Mouse (Mus musculus): ENCODE measurements around the gene Zfp329.
"Not testable (repeated sequence)": the region's sequence is repeated elsewhere in the genome, so short reads cannot be mapped to it uniquely, and the experiment has no call there.

Zfp329 gene

DNA sequence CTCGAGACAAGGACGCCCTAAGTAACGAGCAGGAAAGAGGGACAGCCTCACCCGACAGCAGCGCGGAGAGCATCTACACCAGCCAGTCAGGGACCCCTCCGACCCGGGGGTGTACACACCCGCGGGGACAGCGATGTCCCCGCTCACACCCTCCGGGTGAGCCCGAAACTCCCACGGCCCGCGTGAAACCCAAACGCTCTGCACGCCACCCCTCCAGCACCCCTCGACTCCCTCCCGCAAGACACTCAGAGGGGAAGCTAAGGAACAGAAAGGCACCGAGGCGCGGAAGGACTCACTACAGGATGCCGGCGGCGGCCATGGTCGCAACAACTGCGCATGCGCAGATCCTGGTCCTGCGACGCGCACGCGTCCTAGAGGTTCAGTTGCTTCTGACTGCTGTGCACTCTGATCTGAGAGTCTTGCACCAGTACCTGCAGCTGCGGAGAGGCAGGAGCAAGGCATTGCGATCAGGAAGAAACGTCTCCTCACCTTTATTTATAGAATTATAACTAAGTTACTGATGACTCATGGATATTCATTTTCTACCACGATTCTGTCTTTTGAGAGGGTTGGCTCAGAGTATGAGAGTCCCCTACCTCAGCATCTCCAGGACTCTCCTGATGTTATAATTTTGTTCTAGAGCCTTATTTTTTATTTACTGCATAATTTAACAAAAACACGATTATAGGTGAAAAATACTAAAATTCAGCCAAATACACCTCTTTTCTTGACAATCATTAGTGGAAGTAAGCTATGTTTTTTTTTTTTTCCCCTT lies at the start of gene Zfp329:
Gene Zfp329 (minus strand): TSS at position 338 of the 775 bp plus-strand sequence.
- peak; percentile 93 for DNase-seq

DNA sequence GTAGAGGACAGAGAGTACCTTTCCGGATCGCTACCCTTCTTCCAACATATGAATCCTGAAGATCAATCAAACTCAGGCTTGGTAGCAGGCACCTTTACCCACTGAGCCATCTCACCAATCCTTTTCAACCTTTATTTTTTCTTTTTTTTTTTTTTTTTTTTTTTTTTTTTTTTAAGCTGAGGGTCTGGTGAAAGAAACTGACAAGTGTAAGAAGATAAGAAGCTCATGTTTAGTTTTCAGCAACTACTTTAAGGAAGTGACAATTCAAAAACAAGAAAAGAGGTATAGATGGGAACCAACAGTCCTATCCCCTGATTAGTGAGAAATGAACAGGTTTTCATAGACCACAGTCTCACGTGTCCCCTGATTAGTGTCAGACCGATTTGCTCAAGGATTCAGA lies 17.1 kb upstream of the Zfp329 start:
- DNase-seq = no peak

DNA sequence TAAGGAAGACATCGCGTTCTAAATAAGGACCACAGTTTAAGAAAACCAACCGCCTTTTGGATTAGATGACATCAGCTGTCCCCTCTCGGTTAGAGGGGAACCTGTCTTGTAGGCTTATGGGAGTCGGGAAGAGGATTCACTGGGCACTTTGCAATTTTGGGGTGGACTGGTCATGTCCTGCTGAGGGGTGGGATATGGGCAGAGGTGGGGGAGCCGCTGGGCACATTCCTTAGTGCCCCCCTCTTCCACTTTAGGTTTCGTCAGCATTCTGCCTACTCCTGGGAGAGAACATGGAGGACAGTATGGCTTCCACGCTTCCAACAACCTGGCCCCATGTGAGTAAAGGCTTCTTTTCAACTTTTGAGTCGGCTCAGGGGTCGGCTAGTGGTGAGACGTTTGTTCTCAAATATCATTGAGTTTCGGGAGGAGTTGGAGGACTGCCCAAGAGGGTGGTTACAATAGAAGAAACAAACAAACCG lies 16.6 kb upstream of the Zfp329 start:
- DNase-seq = peak; percentile 68

DNA sequence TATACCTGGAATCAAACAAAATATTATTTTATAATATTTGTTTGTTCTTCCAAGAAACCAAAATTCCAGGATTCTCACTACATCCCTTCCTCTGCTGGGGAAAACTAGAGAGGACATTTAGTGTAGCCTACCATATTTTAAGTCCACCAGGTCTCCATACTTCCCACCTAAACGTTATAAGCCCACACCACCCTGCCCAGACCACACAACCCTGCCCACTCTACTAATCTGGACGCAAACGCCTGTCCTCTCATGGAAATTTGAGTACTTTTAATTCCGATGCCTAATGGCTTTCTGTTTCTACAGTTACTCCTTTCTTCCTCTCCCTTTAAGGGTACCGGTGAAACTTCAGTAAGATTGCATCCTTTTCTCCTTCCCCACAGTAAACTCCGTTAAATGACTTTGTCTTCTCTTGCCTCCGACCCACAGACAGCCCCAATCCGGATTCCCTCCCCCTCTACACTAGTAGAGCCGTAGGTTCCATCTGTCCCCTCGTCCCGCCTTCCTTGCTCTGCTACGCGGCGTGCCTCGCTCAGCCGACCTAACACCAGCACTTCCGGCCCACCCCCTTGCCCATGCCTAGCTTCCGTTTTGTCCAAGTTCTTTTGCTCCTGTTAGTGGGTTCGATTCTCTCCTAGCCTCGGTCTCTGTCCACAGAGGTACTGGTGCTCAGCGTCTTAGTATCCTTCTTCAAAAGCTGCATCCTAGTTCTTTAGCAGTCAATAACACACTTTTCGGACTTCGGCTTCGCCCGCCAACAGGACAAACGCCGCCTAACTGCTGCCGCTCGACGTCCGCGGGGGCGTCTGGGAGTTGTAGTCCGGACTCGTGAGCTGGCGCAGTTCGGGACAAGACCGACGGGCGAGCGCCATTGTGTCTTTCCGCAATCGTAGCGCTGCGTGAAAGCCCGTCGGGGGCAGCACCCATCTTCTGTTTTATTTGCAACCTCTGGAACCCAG lies 15.8 kb upstream of the Zfp329 start, which contains the start of gene Zfp110:
Gene Zfp110 (plus strand): TSS at position 600 of the 959 bp plus-strand sequence.
- peak; percentile 93 for DNase-seq

DNA sequence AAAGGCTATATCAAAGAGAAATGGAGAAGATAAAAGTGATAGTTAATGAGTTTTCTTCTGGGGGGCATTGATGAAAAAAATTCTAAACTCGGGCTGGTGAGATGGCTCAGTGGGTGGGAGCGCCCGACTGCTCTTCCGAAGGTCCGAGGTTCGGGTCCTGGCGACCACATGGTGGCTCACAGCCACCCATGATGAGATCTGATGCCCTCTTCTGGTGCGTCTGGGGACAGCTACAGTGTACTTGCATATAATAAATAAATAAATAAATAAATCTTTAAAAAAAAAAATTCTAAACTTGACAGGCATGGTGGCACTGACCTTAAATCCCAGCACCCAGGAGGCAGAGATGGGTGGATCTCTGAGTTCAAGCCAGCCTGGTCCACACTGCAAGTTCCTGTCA lies 3.1 kb downstream of the Zfp329 start:
- no peak for DNase-seq

DNA sequence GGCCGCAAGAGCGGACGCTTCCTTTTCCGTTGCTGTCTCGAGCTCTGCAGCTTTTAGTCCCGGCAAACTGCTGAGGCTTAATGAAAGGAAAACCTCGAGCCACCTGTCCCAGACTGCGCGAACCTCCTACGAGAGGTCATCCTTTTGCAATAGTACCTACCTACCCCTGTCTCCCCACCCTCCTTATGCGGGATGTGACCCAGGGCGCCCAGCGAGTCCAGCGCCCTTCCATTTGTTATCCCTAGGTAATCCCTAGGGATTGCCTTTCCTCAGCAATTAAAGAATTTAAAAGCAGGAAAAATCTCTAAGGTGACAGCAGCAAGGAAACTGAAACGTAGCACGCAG lies 15.0 kb downstream of the Zfp329 start:
- no peak for DNase-seq

DNA sequence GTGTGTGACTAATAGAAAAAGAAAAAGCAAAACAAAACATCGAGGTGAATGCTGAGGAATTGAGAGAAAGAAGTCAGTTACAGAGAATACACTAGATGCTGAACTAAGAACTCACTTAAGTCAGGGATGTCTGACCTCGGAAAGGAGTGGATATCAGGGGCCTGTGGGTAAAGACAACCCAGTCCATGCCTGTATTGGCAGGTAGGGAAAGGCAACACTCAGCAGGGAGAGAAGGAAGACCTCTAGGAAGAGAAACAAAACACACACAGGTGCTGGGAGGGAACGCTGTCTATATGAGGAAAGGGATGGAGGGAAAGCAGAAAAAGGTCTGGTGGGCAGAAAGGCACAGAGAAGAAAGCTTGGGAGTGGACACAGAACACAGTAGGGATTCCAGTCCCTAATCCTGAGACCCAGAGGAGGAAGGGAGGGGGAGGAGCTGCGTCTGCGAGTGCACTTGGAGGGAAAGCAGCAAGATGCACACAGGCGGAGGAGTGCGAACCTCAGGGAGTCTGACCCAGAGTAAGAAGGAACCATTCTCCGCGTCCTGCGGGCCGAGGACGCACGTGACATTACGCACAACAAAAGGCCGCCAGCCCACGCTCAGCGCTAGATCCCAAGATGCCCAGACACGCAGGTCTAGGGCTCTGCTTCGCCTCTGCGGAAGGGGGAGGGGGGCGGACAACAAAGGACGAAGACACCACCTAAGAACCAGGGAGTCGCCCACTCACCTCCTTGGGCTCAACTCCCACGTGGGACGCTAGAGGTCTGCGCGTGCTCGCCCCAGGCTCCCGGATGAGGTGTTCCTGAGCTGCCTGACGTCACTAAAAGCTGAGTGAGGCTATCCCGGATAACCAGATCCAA lies 15.6 kb downstream of the Zfp329 start, which contains the start of gene Zscan18:
Gene Zscan18 (minus strand): TSS at position 770 of the 861 bp plus-strand sequence.
- DNase-seq = peak; percentile 78

DNA sequence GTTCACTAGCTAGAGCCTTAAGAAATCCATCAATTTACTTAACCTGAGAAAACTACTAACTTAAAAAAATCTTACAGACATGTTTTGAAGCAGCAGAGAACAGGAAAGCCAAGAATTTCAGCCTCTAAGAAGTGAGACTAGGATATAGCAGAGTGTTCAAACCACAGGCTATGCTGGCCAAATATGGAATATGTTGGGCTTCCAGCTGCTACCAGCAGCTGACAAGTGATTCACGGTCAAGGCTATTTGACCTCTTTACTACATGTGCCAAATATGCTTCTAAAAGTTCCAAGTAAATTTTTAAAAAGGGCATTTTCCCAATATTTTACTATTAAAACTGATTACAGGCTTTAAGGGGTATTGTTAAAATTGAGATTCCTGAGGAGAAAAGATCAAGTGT lies 19.1 kb downstream of the Zfp329 start:
- DNase-seq = no peak

DNA sequence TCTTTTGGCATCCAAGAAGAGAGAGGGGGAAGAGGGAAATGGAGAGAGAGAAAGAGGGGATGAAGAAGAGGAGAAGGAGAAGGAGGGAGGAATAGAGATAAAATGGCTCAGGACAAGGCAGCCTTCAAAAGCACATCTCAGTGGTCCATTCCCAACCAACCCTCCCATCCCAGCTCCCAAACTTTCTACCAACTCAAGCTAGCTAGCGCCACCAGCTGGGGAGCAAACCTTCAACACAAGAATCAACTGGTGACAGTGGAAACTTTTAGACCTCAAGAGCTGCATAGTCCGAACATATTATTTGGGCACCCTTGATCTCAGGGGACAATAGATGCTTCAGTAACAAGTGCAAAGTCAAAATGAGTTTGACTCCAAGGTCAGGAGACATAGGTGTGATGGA lies 20.7 kb downstream of the Zfp329 start:
- no peak for DNase-seq

DNA sequence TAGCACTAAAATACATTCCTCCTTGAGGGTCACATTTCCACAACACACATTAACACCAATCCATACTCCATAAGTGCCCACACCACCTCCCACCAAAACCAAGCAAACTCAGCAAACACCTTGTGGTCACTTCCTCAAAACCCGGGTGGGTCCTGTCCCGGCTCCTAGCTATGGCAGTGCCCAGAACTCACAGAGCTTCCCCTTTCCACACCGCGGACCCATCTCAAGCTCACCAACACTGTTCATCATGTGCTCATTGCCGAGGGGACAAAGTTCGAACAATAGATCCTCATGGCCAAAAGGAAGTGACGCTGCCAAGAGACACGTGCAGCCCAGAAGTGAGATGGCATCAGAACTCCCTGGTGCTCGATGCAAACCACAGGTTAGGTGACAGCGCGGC lies 26.0 kb downstream of the Zfp329 start:
- DNase-seq = not testable (repeated sequence)

DNA sequence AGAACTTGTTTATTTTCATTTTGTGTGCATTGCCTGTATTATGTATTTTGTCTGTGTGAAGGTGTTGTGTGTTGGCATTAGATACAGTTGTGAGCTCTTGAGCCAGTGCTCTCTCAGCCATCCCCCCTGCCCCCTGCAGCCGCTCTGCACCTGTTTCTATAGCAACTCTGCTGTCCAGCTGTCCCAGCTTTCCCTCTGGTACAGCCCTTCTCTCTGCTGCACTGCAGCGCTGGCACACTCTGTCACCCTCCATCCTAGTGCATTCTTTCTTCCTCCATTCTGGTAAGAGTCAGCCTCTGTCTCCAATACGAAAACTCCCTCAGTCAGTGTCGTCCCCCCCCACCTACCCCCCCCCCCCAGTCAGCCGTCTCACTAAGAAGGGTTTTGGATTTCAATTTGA lies 30.6 kb downstream of the Zfp329 start:
- DNase-seq = no peak

DNA sequence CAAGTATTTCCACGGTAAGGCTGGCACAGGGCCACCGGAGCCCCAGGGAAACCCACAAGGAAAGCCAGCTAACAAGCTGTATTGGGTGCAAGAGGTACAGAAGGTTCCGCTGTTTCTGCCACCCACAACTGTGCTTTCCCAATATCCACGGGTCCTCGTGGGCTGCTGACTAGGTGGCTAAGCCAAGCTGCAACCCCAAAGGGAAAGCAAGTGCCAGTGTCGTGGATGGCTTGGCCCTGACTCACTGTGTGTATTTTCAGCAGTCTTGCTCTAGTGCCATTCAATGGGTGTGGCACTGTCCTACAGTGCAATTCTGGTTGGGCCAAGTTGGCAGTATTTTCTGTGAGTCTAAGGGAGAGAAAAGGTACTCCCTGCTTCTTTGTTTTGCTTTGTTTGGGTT lies 31.3 kb downstream of the Zfp329 start:
- no peak for DNase-seq

DNA sequence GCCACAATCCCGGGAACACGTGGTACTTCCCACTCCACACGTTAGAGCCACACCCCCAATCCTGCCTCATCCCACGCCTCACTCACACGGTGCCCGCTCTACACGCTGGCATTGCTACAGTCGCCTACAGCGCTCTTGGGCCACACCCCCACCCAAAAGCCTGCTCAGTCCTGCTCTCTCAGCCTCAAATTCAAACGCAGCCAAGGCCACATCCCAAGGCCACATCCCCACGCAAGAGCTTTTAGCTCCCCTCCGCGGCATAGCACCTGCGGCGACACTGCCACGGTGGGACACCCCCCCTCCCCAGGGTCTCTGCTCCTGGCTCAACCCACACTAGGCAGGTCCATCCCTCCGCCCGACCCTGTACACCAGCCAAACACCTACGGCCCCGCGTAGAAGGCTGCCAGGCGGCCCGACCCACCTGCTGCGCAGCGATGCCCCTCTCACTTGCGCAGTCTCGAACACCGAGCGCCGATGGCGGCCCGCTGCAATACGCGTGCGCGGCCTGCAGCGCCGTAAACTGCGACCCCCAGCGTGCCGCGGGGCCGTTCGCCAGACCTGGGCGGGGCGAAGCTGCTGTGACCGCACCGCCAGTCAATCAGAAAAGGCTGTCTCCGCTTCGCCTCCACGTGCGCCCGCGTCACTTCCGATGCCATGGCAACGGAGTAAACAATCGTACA lies 38.4 kb downstream of the Zfp329 start:
- peak; percentile 91 for DNase-seq

DNA sequence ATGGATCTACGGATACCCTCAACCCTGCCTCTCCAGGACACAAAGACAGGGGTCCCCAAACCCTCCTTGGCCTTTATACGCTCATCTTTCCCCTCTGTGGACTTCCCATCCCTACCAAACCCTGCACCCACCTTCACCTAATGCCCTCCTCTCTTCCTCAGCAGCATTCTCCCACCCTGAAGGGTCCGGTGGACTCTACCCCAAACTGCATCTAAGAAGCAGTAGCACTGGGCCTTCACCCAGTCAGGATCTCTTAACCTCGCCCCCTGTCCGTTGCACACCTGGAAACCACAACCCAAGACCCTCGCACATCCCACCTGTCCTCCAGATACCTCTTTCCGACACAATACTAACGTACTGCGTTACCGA lies 38.9 kb downstream of the Zfp329 start:
- DNase-seq = no peak

DNA sequence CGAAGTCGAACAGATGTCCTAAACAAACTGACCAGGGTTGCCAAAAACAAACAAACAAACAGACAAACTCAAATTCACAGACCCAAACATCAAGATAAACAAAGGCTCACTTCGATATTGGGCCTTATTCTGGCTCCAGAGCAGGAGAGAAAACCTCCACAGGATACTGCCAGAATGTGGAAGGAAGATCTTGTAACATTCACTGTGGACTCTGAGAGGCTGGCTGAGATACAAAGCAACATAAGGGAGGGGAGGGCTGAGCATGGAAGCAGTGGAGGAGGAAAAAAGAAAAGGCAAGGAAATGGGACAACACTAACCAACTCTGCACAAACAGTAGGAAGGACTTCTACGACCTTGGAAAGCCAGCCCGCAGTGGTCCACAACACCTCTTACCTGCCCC lies 39.5 kb downstream of the Zfp329 start:
- no peak for DNase-seq

DNA sequence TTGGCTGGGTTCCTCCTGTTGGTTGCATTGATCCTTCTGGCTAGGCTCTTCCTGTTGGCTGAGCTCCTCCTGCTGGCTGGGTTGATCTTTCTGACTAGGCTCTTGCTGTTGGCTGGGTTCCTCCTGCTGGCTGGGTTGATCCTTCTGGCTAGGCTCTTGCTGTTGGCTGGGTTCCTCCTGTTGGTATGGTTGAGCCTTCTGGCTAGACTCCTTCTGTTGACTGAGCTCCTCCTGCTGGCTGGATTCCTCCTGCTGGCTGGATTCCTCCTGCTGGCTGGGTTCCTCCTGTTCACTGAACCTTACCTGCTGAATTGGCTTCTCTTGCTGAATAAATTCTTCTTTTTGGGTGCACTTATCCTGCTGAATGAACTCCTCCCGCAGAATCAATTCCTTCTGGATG lies 44.1 kb downstream of the Zfp329 start:
- no peak for DNase-seq

DNA sequence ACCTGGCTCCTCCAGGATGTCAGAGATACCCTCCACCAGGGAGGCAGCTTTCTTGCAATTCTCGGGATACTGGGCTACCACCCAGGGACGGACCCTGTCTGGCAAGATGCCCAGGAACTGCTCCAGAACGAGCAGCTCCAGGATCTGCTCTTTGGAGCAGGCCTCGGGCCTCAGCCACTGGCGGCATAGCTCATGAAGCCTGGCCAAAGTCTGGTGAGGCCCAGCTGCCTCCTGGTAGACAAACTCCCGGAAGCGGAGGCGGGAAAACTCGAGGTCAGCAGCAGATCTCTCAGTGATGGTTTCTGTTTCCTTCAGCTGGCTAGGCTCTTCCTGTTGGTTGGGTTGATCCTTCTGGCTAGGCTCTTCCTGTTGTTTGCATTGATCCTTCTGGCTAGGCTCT lies 44.5 kb downstream of the Zfp329 start:
- DNase-seq = no peak
